Mouse (Mus musculus) layer of hippocampus, postnatal 36 days (tissue): ENCODE measurements at regions not wholly inside any gene's neighbourhood (a gene's known extent, or its start where the extent isn't known, plus 50 kb on each side); places are given as distances from the start of the nearest gene placed in this dataset.

Experiments
- DNase-seq, 2 experiments: peaks; one replicate each; pipeline ENCODE4 v3.0.0; 2022

GRCm38 (mm10) chr16:24213577-24213976, 179.7 kb upstream of the Lpp start:
- DNase-seq: no peak

DNA sequence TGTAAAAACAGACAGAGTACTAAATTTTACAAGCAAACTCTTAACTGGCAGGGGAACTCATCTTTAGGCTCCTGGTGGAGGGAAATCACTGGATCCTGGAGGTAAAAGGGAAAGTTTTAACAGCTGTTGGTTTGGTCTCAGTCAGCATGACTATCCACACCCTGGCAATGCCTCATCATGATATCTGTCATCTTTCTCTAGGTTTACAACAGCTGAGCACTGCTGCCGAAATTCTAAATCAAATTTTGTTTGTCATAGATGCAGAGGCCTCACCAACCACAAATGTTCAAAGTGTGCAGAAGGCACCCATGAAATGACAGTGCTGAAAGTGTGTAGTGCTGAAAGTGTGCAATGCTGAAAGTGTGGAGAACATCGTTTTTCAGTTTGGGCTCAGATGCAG, 180.6 kb upstream of the Lpp start:
- no peak for DNase-seq

DNA sequence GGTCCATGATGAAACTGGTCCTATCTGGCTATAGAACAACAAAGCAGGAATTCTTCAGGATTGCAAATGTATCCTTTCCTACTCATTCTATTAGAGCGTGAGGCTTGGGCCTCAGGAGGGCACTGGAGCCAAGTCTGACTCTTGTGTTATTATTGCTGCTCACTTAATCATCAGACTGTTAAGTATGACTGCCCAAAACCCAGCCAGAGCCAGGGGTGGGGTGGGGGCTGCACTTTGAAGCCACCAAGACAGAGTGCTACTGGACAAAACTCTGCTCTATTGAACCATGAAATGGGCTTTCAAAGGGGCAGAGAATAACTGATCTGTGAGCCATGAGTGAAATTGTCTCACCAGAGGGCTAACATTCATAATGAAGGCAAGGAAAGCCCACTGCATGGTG, 181.7 kb upstream of the Lpp start:
- no peak for DNase-seq

- no peak for DNase-seq
Measured at GRCm38 (mm10) chr16:24208876-24209275, 184.4 kb upstream of the Lpp start.

- no peak for DNase-seq
Measured at GRCm38 (mm10) chr16:24208118-24208517, 185.2 kb upstream of the Lpp start.

DNA sequence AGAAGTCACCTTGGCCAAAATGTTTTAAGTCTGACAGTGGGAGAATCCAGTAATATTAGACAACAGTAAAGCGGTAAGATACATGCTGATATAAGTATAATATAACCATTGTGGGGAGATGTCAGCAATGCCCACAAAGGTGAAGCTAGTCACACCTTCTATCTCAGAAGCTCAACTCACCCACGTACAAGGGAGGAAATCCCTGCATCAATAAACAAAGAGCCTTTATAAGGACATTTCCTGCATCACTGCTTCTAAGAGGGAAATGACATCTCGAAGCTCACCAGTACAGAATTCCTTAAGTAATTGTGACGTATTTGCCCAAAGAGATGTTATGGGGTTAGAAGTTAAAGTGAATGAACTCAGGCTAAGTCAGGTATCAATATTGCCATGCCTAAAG, 186.3 kb upstream of the Lpp start:
- no peak for DNase-seq

- no peak for DNase-seq
Measured at GRCm38 (mm10) chr16:24206461-24206861, 186.8 kb upstream of the Lpp start.

DNA sequence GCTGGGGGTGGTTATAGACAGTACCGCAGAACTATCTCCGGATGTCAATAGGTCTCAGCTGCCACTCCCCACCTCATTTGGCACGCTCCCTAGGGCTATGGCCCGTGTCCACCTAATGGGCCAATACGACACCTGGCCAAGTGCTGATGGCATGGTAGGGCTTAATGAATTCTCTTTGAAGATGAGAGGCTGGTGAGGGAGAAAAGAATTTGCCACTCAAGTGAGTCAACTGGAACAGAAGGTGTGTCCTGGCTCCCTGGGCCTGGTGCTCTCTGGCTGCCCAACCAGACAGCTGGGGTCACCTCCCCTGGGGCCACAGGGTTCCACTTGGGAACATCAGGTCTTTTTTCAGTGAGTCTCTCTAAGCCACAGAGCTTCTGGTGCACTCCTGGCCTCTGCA, 187.7 kb upstream of the Lpp start:
- no peak for DNase-seq

- no peak for DNase-seq
Measured at GRCm38 (mm10) chr16:24204064-24204730, 189.1 kb upstream of the Lpp start.

DNA sequence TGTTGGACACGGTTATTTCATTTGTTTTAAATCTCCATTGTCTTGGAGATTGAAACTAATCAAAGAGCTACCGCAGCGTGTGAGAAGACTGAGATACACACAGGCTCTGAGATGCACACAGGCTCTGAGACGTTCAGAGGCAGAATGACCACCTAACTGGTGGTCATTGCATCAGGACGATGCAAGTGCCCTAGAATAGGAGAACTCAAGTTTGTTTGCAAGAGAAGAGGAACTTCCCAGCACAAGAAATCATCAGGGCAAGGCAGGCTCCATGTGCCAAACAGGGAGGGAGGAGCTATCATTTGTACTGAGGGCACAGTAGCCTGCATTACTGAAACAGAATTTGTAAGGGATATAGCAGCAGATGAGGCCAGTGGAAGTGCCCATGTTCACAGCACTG, 190.7 kb upstream of the Lpp start:
- no peak for DNase-seq

DNA sequence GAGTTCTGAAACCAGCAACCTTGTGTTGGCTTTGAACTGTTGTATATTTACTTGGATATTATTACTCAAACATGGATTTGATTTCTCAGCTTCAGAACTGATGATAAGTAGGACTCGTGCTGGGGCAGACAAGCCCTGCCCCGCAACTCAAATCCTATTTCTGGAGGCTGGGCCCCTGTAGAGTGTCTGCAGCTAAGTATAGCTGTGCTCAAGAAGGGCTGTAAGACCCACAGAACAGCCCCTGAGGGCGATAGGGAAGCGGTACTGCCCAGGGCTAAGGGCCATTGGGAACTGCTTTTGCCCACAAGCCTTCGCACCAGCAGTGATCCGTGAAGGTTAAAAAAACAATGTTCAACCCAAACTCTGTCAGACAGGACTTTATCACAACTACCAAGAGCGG, 191.9 kb upstream of the Lpp start:
- DNase-seq: no peak

DNA sequence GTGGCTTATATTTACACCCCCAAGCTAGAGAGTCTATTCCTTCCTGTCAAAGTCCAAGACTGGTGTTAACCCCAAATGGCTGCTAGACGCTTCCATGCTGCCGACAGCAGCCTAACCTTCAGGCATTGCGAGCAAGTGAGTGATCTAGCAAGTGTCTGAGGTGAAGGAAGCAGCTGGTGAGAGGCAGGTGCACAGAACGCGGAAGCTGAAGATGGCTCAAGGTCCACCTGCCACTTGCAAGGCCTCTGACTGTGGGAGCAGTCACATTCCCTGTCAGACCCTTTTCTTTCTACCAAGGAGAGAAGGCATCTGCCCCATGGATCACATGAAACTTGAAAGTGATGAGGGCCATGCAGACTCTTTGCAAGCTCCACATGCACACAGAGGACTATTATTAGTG, 193.1 kb upstream of the Lpp start:
- no peak for DNase-seq

DNA sequence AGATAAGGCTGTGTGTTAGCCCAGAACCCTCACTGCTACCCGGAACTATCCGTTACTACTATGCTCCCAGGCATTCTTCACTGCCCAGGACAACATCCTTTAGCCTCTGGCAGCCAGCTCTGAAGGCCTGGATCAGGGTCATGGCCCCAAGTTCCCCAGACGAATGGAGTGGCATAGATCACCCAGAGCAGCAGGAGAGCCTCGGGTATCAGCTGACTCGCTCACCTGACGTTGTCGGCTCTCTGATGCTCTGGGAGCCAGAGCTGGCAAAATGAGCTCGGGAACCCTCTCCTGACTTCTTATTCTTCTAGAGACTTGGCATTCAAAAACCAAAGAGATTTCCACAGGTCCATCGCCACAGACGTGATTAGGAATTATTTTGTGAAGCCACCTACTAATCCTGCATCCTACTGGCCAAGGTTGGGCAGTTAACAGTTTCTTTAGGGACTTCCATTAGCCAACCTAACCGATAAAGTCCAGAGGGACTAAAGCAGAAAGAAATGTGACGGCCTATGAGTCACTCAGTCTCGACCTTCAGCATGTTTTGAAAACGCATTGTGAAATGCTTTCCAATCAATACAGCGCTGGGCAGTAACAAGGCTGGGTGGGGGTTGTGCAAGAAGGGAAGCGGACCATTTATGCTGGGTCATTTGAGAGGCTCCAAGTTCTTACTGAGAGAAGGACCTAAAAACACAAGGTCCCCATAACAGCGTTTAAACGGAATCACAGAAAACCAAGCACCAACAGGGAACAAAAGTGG, 193.7 kb upstream of the Lpp start:
- DNase-seq: no peak

GRCm38 (mm10) chr16:24198291-24198690, 195.0 kb upstream of the Lpp start:
- DNase-seq: no peak

DNA sequence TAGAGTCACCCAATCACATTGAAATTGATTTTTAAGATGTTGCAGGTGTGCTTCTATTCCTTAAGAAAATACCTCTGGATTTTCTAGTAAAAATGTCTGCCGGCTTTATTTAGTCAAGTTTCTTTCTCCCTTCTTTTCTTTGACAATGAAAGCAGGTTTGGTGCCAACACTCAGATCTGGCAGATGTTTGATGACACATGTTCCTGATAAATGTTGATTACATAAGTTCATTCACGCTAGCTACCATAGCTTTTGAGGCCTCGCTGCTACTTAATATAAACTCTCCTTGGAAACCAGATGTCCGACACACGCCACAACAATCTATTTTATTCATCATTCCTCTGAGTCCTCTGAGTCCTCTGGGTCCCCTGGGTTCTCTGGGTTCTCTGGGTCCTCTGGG, 195.7 kb upstream of the Lpp start:
- no peak for DNase-seq

DNA sequence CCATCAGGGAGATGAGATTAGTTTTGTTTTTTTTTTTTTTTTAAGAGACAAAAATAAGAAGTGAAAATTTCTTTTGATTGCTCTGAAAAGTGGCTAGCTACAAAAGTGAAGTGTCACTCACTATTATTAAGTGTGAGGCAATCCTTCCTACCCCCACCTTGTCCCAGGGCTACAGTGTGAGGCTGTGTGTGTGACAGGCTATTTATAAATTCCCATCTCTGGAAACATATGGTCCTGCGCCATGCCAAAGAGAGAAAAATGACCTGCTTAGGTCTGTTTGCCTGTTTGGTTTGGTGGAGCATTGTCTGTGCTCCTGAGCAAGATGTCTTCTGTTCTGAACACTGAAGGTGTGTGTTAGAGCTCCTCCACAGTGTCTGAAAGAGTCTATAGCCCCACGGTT, 199.4 kb upstream of the Lpp start:
- no peak for DNase-seq

- DNase-seq: no peak
Measured at GRCm38 (mm10) chr16:24193251-24193873, 199.9 kb upstream of the Lpp start.

- DNase-seq: no peak
Measured at GRCm38 (mm10) chr16:24192013-24192412, 201.3 kb upstream of the Lpp start.

GRCm38 (mm10) chr16:24187131-24187530, 198.5 kb upstream of the Bcl6 start:
- no peak for DNase-seq

DNA sequence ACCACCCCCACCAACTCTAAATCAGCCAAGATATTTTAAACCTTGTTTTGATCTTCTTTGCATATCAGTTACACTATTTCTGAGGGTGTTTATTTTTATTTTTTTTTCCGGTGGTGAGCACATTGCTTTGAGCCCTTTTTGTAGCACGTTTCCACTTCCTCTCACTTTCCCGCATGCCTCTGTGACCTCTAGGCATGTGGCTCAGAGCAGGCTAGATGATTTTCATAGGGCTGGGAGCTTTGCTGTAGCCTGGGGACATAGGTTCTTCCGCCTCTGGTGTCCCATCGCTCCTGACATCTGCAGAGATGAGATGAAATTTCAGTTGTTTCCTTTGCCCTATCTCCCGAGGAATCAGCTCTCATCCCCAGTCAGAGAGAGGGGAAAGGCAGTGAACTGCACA, 197.3 kb upstream of the Bcl6 start:
- no peak for DNase-seq

DNA sequence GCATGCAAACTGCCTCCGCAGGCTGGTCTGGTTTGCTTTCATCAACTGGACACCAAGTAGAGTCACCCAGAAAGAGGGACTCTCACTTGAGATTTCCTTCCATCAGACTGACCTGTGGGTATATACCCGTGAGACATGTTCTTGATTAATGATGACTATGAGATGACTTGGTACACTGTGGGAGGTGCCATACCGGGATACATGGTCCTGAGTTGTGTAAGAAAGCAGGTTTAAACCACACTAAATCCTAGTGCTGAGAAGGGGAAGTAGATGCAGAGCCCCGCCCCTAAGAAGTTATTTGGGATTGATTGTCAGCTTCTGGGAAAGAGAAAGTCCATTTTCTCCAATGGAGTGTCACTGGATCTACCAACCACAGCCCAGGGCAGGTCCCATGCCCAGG, 196.2 kb upstream of the Bcl6 start:
- no peak for DNase-seq

DNA sequence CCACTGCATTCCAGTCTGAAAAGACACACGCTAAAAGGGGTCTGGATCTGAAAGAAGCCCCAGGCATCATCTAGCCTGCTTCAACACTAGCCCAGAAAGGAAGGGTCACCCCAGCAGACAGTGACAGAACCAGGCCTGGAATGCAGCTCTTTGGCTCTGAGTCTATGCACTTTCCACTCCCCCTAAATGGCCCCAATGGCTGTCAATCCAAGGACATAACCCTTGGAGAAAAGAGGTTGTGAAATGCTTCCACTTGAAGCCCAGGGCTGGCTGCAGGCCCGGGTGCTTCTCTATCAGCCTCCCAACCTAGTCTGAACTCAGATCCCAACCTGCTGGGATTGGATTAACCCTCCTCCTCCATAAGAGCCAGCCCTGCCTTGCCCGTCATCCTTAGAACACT, 194.6 kb upstream of the Bcl6 start:
- no peak for DNase-seq

DNA sequence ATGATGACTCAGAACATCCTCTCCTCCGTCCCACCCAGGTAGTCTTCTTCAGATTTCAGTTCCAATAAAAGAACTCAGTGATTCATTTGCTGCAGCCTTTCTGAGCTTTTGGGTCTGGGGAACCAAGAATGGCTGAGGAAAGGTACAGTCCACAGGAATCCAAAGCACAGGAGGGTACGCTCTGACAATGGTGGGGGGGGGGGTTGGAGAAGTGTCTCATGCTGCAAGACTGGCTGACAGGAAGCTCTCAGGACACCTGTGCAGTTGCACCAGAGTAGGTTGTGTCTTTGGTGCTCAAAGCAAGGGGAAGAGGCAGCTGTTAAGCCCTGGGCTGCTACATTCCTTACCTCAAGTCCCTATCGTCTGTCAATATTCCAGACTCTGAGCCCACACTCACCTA, 192.7 kb upstream of the Bcl6 start:
- no peak for DNase-seq

DNA sequence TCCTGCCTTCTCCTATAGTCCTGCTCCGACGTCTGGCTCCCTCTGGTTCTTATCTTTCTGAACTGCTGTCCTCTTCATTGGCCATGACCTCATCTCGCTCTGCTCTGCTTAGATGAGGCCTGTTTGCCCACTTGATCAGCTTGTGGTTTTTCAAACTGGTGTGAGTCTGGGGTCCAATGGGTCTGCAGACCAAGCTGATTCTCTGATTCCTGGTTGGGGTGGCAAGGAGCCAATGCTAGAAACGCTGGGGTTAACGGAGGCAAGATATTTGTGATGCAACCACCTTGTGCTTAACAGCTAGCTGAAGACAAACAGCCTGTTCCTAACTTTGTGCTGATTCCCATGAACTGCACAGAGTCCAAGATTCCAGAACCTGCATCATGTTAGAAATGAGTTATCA, 192.0 kb upstream of the Bcl6 start:
- DNase-seq: no peak
